Mouse (Mus musculus): ENCODE measurements around the gene Gm20708. TPM values are rescaled to one million over a fixed set of nuclear protein-coding genes. Genes with fewer than 3 reads are reported as not detected.

The Gm20708 gene
- polyA plus RNA-seq, 1 experiment from 2014 or later: 0.18 TPM

- no peaks in the 10 kb centered on the region for H3K9me3 ChIP-seq (ENCODE audit: control insufficient read depth, low read length)
- H3K4me3 ChIP-seq (ENCODE audit: low read depth, low read length): no peak overlapping the region
- no peaks in the 10 kb centered on the region for H3K4me1 ChIP-seq (replicated peaks; ENCODE audit: control insufficient read depth, insufficient read depth)
- no peak overlapping the region for H3K4me2 ChIP-seq (replicated peaks; ENCODE audit: low read depth)
- TF ChIP-seq CTCF (IDR thresholded peaks at IDR 0.05; ENCODE audit: low read depth) (no peak), EP300 (optimal IDR thresholded peaks at IDR 0.05) (no peak)
- H3K27ac ChIP-seq (replicated peaks): no peak overlapping the region
- H3K27me3 ChIP-seq (ENCODE audit: control insufficient read depth, insufficient read depth, low read length): no peaks in the 10 kb centered on the region
- no peak overlapping the region for H3K9ac ChIP-seq (ENCODE audit: low read length)
- peak; percentile 11; the same call in 1 of the 2 replicates for ATAC-seq (ENCODE audit: low FRiP score, low TSS enrichment)
- H3K36me3 ChIP-seq (ENCODE audit: control insufficient read depth, insufficient read depth, low read length): peaks cover 9% of the 10 kb centered on the region; the same call in 1 of the 2 replicates
- DNase-seq (ENCODE audit: low spot score): no peak
- 76% methylated on average over 13 of the region's 13 CpGs for WGBS
These were observed 7.0 kb downstream of the Gm20708 start for GRCm38 (mm10) chr11:117816389-117816996.

- H3K4me1 ChIP-seq (replicated peaks; ENCODE audit: control insufficient read depth, insufficient read depth): peaks cover 6% of the 10 kb centered on the region; the same call in 1 of the 2 replicates
- no peak overlapping the region for H3K4me2 ChIP-seq (replicated peaks; ENCODE audit: low read depth)
- H3K4me3 ChIP-seq (ENCODE audit: low read depth, low read length): no peak overlapping the region
- H3K9me3 ChIP-seq (ENCODE audit: control insufficient read depth, low read length): no peaks in the 10 kb centered on the region
- ATAC-seq (ENCODE audit: low FRiP score, low TSS enrichment) (no peak), DNase-seq (ENCODE audit: low spot score) (no peak)
- no peak overlapping the region for H3K9ac ChIP-seq (ENCODE audit: low read length)
- H3K36me3 ChIP-seq (ENCODE audit: control insufficient read depth, insufficient read depth, low read length): peaks cover 5% of the 10 kb centered on the region; the same call in 1 of the 2 replicates
- WGBS: 73% methylated on average over 8 of the region's 8 CpGs
- H3K27me3 ChIP-seq (ENCODE audit: control insufficient read depth, insufficient read depth, low read length): no peaks in the 10 kb centered on the region
- TF ChIP-seq EP300 (optimal IDR thresholded peaks at IDR 0.05): no peak
- no peak for TF ChIP-seq CTCF (IDR thresholded peaks at IDR 0.05; ENCODE audit: low read depth)
- H3K27ac ChIP-seq (replicated peaks): no peak overlapping the region
These were observed 9.6 kb downstream of the Gm20708 start for GRCm38 (mm10) chr11:117819095-117819494.

GRCm38 (mm10) chr11:117820173-117820572 is 10.7 kb downstream of the Gm20708 start:
- 80% methylated on average over 7 of the region's 7 CpGs for WGBS
- ATAC-seq (ENCODE audit: low FRiP score, low TSS enrichment): peak; percentile 11; the same call in 1 of the 2 replicates
- Histone ChIP-seq H3K9me3 (ENCODE audit: control insufficient read depth, low read length) (no peaks in the 10 kb centered on the region), H3K4me3 (ENCODE audit: low read depth, low read length) (no peak overlapping the region), H3K36me3 (ENCODE audit: control insufficient read depth, insufficient read depth, low read length) (peaks cover 3% of the 10 kb centered on the region; the same call in 1 of the 2 replicates), H3K4me2 (replicated peaks; ENCODE audit: low read depth) (no peak overlapping the region), H3K4me1 (replicated peaks; ENCODE audit: control insufficient read depth, insufficient read depth) (peaks cover 6% of the 10 kb centered on the region), H3K27ac (replicated peaks) (no peak overlapping the region), H3K27me3 (ENCODE audit: control insufficient read depth, insufficient read depth, low read length) (no peaks in the 10 kb centered on the region), H3K9ac (ENCODE audit: low read length) (no peak overlapping the region)
- TF ChIP-seq EP300 (optimal IDR thresholded peaks at IDR 0.05): no peak
- TF ChIP-seq CTCF (IDR thresholded peaks at IDR 0.05; ENCODE audit: low read depth): no peak
- DNase-seq (ENCODE audit: low spot score): peak; percentile 61

- Histone ChIP-seq H3K27me3 (ENCODE audit: control insufficient read depth, insufficient read depth, low read length) (no peaks in the 10 kb centered on the region), H3K4me2 (replicated peaks; ENCODE audit: low read depth) (no peak overlapping the region), H3K36me3 (ENCODE audit: control insufficient read depth, insufficient read depth, low read length) (peaks cover 3% of the 10 kb centered on the region; the same call in 1 of the 2 replicates), H3K9me3 (ENCODE audit: control insufficient read depth, low read length) (no peaks in the 10 kb centered on the region), H3K27ac (replicated peaks) (peak overlapping the region; percentile 87), H3K4me3 (ENCODE audit: low read depth, low read length) (no peak overlapping the region), H3K4me1 (replicated peaks; ENCODE audit: control insufficient read depth, insufficient read depth) (peaks cover 6% of the 10 kb centered on the region), H3K9ac (ENCODE audit: low read length) (0 out of 2 replicates have a peak overlapping the region, but pooled peaks have one; percentile 8)
- DNase-seq (ENCODE audit: low spot score): no peak
- no peak for TF ChIP-seq CTCF (IDR thresholded peaks at IDR 0.05; ENCODE audit: low read depth)
- TF ChIP-seq EP300 (optimal IDR thresholded peaks at IDR 0.05): no peak
- 87% methylated on average over 9 of the region's 9 CpGs for WGBS
- no peak for ATAC-seq (ENCODE audit: low FRiP score, low TSS enrichment)
These were observed 12.4 kb downstream of the Gm20708 start for GRCm38 (mm10) chr11:117821868-117822267.

GRCm38 (mm10) chr11:117822728-117823241 is 13.3 kb downstream of the Gm20708 start:
- H3K4me3 ChIP-seq (ENCODE audit: low read depth, low read length): no peak overlapping the region
- H3K4me2 ChIP-seq (replicated peaks; ENCODE audit: low read depth): no peak overlapping the region

GRCm38 (mm10) chr11:117823411-117823810 is 13.9 kb downstream of the Gm20708 start:
- no peak overlapping the region for H3K4me3 ChIP-seq (ENCODE audit: low read depth, low read length)
- no peak overlapping the region; the same call in 1 of the 2 replicates for H3K4me2 ChIP-seq (replicated peaks; ENCODE audit: low read depth)
- no peak overlapping the region for H3K9ac ChIP-seq (ENCODE audit: low read length)
- H3K27me3 ChIP-seq (ENCODE audit: control insufficient read depth, insufficient read depth, low read length): no peaks in the 10 kb centered on the region
- peak overlapping the region; percentile 87 for H3K27ac ChIP-seq (replicated peaks)
- no peak for ATAC-seq (ENCODE audit: low FRiP score, low TSS enrichment)
- H3K36me3 ChIP-seq (ENCODE audit: control insufficient read depth, insufficient read depth, low read length): peaks cover 3% of the 10 kb centered on the region; the same call in 1 of the 2 replicates
- H3K9me3 ChIP-seq (ENCODE audit: control insufficient read depth, low read length): no peaks in the 10 kb centered on the region
- no peak for TF ChIP-seq EP300 (optimal IDR thresholded peaks at IDR 0.05)
- TF ChIP-seq CTCF (IDR thresholded peaks at IDR 0.05; ENCODE audit: low read depth): no peak
- 77% methylated on average over 6 of the region's 6 CpGs for WGBS
- H3K4me1 ChIP-seq (replicated peaks; ENCODE audit: control insufficient read depth, insufficient read depth): peaks cover 6% of the 10 kb centered on the region
- DNase-seq (ENCODE audit: low spot score): no peak

More at GRCm38 (mm10) chr11:117822728-117823241, 13.3 kb downstream of the Gm20708 start:
- Histone ChIP-seq H3K4me1 (replicated peaks; ENCODE audit: control insufficient read depth, insufficient read depth) (peaks cover 6% of the 10 kb centered on the region), H3K27ac (replicated peaks) (peak overlapping the region; percentile 87), H3K9ac (ENCODE audit: low read length) (peak overlapping the region; percentile 48; the same call in 1 of the 2 replicates), H3K27me3 (ENCODE audit: control insufficient read depth, insufficient read depth, low read length) (no peaks in the 10 kb centered on the region), H3K9me3 (ENCODE audit: control insufficient read depth, low read length) (no peaks in the 10 kb centered on the region), H3K36me3 (ENCODE audit: control insufficient read depth, insufficient read depth, low read length) (peaks cover 3% of the 10 kb centered on the region; the same call in 1 of the 2 replicates)
- 30% methylated on average over 7 of the region's 7 CpGs for WGBS
- TF ChIP-seq EP300 (optimal IDR thresholded peaks at IDR 0.05) (peak; percentile 29), CTCF (IDR thresholded peaks at IDR 0.05; ENCODE audit: low read depth) (no peak)
- ATAC-seq (ENCODE audit: low FRiP score, low TSS enrichment) (no peak), DNase-seq (ENCODE audit: low spot score) (peak; percentile 50)

Measured in stomach, postnatal 0 days (tissue).